Mouse (Mus musculus): ENCODE results near the gene Ctcfl.

DNA sequence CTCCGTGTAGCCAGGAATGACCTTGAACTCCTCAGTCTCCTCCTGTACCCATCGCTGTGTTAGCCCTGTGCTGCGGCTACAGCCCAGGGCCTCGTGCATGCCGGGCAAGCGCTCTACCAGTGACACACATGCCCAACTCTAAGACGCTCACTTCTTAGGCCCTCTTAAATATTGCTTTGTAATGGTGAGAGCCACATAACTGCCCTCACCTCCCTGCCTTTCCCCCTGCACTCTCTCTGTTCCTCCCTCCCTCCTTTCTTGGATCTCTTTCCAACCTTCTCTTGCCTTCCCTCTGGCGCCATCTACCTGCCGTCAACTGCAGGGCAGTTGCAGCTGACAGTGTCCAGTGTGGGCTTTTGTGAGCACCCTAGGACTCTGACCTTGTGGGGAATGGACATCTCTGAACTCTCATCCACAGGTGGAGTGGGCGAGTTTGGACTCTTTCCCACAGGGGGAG is 38.5 kb downstream of the Ctcfl start:
- no peak for TF ChIP-seq CHD2 (IDR thresholded peaks at IDR 0.05; ENCODE audit: low read depth, low read length)
- no peak for TF ChIP-seq MAFK (IDR thresholded peaks at IDR 0.05; ENCODE audit: insufficient read depth, low read depth, low read length)
- TF ChIP-seq HCFC1 (IDR thresholded peaks at IDR 0.05; ENCODE audit: borderline replicate concordance, insufficient read depth, low read length) = no peak
- TF ChIP-seq ZNF384 (IDR thresholded peaks at IDR 0.05; ENCODE audit: low read depth, low read length) = no peak
- no peak for TF ChIP-seq ZC3H11A (IDR thresholded peaks at IDR 0.05; ENCODE audit: borderline replicate concordance, low read depth, low read length)
